Mouse (Mus musculus) E14TG2a.4 (cell line): Measurements from ENCODE around the gene M1ap.

Experiments
- CTCF ChIP-seq: conservative IDR thresholded peaks from 2 replicates; pipeline ENCODE4 v1.5.1; 2014; ENCODE audit warnings: low read length
- NANOG ChIP-seq: IDR thresholded peaks from 2 replicates; pipeline ENCODE4 v1.6.1; 2014; ENCODE audit warnings: borderline replicate concordance, low read length, mixed read lengths
- POU5F1 ChIP-seq: IDR thresholded peaks from 2 replicates; pipeline ENCODE4 v1.6.1; 2014; ENCODE audit warnings: low read length, borderline replicate concordance

DNA sequence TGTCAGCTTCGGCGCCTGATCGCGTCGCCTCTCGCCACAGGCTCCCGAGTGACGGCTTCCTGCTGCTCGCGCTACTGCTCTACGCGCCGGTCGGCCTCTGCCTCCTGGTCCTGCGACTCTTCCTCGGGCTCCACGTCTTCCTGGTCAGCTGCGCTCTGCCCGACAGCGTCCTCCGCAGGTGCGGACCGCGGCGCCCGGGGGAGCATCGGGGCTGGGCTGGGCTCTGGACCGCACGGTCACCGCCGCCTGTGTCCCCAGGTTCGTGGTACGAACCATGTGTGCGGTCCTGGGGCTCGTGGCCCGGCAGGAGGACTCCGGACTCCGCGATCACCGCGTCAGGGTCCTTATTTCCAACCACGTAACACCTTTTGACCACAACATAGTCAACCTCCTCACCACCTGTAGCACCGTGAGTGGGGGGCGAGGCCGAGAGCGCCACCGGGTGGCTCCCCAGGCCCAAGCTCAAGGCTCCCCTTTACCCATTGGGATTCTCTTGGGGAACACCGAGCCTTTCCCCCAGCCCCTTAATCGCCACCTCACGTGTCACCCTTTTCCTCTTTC is 108.2 kb downstream of the M1ap start, which contains the start of gene Htra2:
- no peak for TF ChIP-seq CTCF
- no peak for TF ChIP-seq POU5F1
- TF ChIP-seq NANOG, result no peak
